ENCODE assay signal across 10 mouse cellular contexts in the genomic region with DNA sequence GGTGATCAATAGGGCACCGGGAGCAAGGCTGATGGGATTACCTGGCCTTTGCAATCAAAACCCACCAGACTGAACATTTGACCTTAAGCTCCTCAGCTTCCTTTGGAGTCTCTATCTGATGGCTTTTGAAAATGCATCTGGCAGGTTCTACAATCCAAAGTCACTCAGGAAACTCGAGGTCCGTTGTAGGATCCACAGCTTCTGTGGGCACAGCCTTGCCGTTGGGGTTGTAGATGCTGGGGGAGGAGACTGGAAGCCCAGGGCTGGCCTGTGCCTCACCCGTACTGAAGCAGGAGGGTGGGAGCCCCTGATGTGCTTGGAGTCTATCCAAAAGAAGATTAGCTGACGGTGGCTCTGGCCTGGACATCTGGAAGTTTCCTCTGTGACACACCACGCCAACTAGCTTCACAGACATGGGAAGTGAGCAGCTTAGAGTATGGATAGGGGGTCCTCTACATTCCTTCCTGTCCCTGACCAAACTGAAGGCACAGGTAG. TPM values are rescaled to one million over a fixed set of nuclear protein-coding genes. Genes with fewer than 3 reads are reported as not detected.
A peak's percentile ranks its signal among the peaks of the same experiment; 100 is the strongest.
DNase-seq lines count a peak whose midpoint lies in the region; ATAC-seq lines count a peak whose summit lies in the region.
"Had no signal": no experiment of that assay in that cellular context is flagged by ENCODE, and none has a peak within 500 bp of the region (broad histone marks: within the 10 kb centered on the region; RNA-seq: fewer than 3 reads in every experiment).

No protein-coding gene starts in this region.

- peak; percentile 26 for DNase-seq in adrenal gland, postnatal 10 days
- no peak for DNase-seq in adrenal gland, postnatal 36 days
- DNase-seq in kidney, postnatal 10 days = no peak
- DNase-seq in embryo, embryonic 10.5 days (ENCODE audit: low spot score) = no peak
- DNase-seq in left cerebral cortex, postnatal 25 days (ENCODE audit: low spot score in 2 of 2) = no peak
- DNase-seq: lung, postnatal 14 days; thymus, adult 2 months had no signal

- peaks cover 28% of the 10 kb centered on the region for H3K4me1 ChIP-seq in kidney, embryonic 15.5 days
- H3K4me1 ChIP-seq in hindbrain, embryonic 13.5 days (replicated peaks) = peaks cover 52% of the 10 kb centered on the region
- H3K4me1 ChIP-seq in midbrain, embryonic 15.5 days = peaks cover 32% of the 10 kb centered on the region

- H3K4me3 ChIP-seq in kidney, embryonic 15.5 days (replicated peaks) = no peak overlapping the region
- H3K4me3 ChIP-seq in hindbrain, embryonic 13.5 days = no peak overlapping the region
- H3K4me3 ChIP-seq in midbrain, embryonic 15.5 days = no peak overlapping the region

- intact Hi-C loops in left cerebral cortex, postnatal 25 days (cut with DNase I) = no loop called here

- H3K36me3 ChIP-seq in kidney, embryonic 15.5 days = peaks cover 47% of the 10 kb centered on the region
- H3K36me3 ChIP-seq in hindbrain, embryonic 13.5 days = peaks cover 12% of the 10 kb centered on the region; the same call in 1 of the 2 replicates
- H3K36me3 ChIP-seq in midbrain, embryonic 15.5 days (replicated peaks) = no peaks in the 10 kb centered on the region

- 43% methylated on average over 7 of the region's 7 CpGs for WGBS in kidney, embryonic 15.5 days
- 59% methylated on average over 7 of the region's 7 CpGs for WGBS in hindbrain, embryonic 13.5 days
- 37% methylated on average over 7 of the region's 7 CpGs for WGBS in midbrain, embryonic 15.5 days

- no peak overlapping the region for H3K9ac ChIP-seq in kidney, embryonic 15.5 days
- peak overlapping the region; percentile 21 for H3K9ac ChIP-seq in hindbrain, embryonic 13.5 days
- no peak overlapping the region for H3K9ac ChIP-seq in midbrain, embryonic 15.5 days

- no peaks in the 10 kb centered on the region for H3K9me3 ChIP-seq in kidney, embryonic 15.5 days (replicated peaks)
- H3K9me3 ChIP-seq in hindbrain, embryonic 13.5 days = no peaks in the 10 kb centered on the region
- no peaks in the 10 kb centered on the region for H3K9me3 ChIP-seq in midbrain, embryonic 15.5 days

- no peak for ATAC-seq in kidney, embryonic 15.5 days (replicated peaks; ENCODE audit: low FRiP score)
- ATAC-seq in hindbrain, embryonic 13.5 days (ENCODE audit: low FRiP score) = no peak
- 0 out of 2 replicates have a peak, but pooled peaks have one; percentile 41 for ATAC-seq in midbrain, embryonic 15.5 days (replicated peaks)

- peak overlapping the region; percentile 77 for H3K27ac ChIP-seq in kidney, embryonic 15.5 days
- peak overlapping the region; percentile 75 for H3K27ac ChIP-seq in hindbrain, embryonic 13.5 days
- peak overlapping the region; percentile 61 for H3K27ac ChIP-seq in midbrain, embryonic 15.5 days

- H3K4me2 ChIP-seq in kidney, embryonic 15.5 days = no peak overlapping the region
- no peak overlapping the region for H3K4me2 ChIP-seq in hindbrain, embryonic 13.5 days
- no peak overlapping the region for H3K4me2 ChIP-seq in midbrain, embryonic 15.5 days

- no peaks in the 10 kb centered on the region for H3K27me3 ChIP-seq in kidney, embryonic 15.5 days
- peaks cover 3% of the 10 kb centered on the region; the same call in 1 of the 2 replicates for H3K27me3 ChIP-seq in hindbrain, embryonic 13.5 days
- H3K27me3 ChIP-seq in midbrain, embryonic 15.5 days (replicated peaks) = no peaks in the 10 kb centered on the region

RNA-seq across cellular contexts. Expression of a gene that starts 18.1 kb away (rescaled TPM):
- total RNA-seq in adrenal gland, postnatal 10 days (2021) = 10 to 100 TPM; 56.6 to 58.9 TPM
- total RNA-seq in adrenal gland, postnatal 36 days (2021) = 100 to 1,000 TPM in 1 of 2 experiments, 10 to 100 TPM in 1; 85.8 to 112 TPM
- 115 and 117 TPM in 2 replicates for polyA plus RNA-seq in kidney, embryonic 15.5 days (2015; fragmentation: Nextera tagmentation; extraction: Ambion mirVana)
- polyA plus RNA-seq in hindbrain, embryonic 13.5 days (2015; fragmentation: Nextera tagmentation; extraction: Ambion mirVana) = 52.4 and 54.6 TPM in 2 replicates
- 62.5 and 66.3 TPM in 2 replicates for polyA plus RNA-seq in midbrain, embryonic 15.5 days (2015; fragmentation: Nextera tagmentation; extraction: Ambion mirVana)
- 10 to 100 TPM; 29.5 to 32.6 TPM for total RNA-seq in left cerebral cortex, postnatal 25 days (2021)
